In the genomic region with DNA sequence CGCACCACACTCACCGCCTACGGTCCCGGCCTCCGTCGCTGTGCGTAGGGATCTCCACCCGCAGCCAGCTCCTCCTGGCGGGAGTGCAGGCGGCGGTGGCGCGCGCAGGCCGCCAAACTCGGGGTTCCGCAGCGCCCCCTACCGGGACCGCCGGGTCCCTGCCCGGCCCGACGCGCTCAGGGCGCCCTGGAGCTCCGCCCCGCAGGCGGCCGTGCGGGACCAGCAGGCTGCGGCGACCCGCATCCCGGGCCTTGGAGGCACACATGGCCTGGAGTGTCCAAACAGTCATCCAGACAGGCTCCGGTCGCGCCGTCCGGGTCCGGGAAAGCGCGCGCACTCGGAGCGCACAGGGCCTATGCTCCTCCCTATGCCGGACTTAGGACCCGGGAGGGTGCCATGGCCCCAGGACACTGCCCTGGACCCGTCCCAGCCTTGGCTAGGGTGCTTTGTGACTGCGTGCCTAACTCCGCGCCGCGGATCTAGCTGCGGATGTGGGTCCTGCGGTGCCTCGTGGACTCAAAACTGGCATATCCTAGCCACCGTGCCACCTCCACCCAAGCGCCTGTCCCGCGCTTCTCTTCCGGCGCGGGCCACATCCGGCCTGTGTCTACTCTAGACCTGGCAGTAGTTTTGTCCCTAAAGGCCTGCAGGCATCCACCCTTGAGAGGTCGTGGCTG, we compare ENCODE assay signal across 8 mouse cellular contexts. TPM values are rescaled to one million over a fixed set of nuclear protein-coding genes. Genes with fewer than 3 reads are reported as not detected.
DNase-seq lines count a peak whose midpoint lies in the region; ATAC-seq lines count a peak whose summit lies in the region.

No protein-coding gene starts in this region.

- H3K9ac ChIP-seq in heart, embryonic 15.5 days = peak overlapping the region; percentile 69
- H3K9ac ChIP-seq in liver, embryonic 15.5 days = peak overlapping the region; percentile 48
- H3K9ac ChIP-seq in neural tube, embryonic 11.5 days (ENCODE audit: low read length) = peak overlapping the region; percentile 91
- H3K9ac ChIP-seq in stomach, embryonic 16.5 days (ENCODE audit: low read length) = peak overlapping the region; percentile 88

- peak; percentile 42; the same call in 1 of the 2 replicates for ATAC-seq in erythroid progenitor cell, adult 5-6 weeks (replicated peaks; ENCODE audit: low FRiP score, poor library complexity, severe bottlenecking)
- ATAC-seq in heart, embryonic 15.5 days (replicated peaks; ENCODE audit: insufficient number of reproducible peaks, insufficient read depth, low FRiP score, low read depth) = peak; percentile 80
- ATAC-seq in liver, embryonic 15.5 days (ENCODE audit: insufficient read depth) = peak; percentile 67
- peak; percentile 80 for ATAC-seq in neural tube, embryonic 11.5 days (ENCODE audit: insufficient read depth, low FRiP score, low TSS enrichment)
- ATAC-seq in stomach, embryonic 16.5 days (ENCODE audit: insufficient read depth, low FRiP score) = peak; percentile 81

- peak; percentile 90 for DNase-seq in CD4-positive, CD25-positive, alpha-beta regulatory T cell, adult 2 months (ENCODE audit: low read depth, low spot score)
- peak; percentile 59 for DNase-seq in brain, embryonic 18.5 days (ENCODE audit: low read depth, low spot score)
- DNase-seq in kidney, postnatal 14 days = peak; percentile 89
- peak; percentile 92 for DNase-seq in neural tube, embryonic 11.5 days (ENCODE audit: low spot score)

- H3K36me3 ChIP-seq in heart, embryonic 15.5 days = no peaks in the 10 kb centered on the region
- no peaks in the 10 kb centered on the region for H3K36me3 ChIP-seq in liver, embryonic 15.5 days (replicated peaks)
- H3K36me3 ChIP-seq in neural tube, embryonic 11.5 days (ENCODE audit: control insufficient read depth, insufficient read depth, low read length) = no peaks in the 10 kb centered on the region
- no peaks in the 10 kb centered on the region for H3K36me3 ChIP-seq in stomach, embryonic 16.5 days (ENCODE audit: control insufficient read depth, insufficient read depth, low read length)

- H3K27ac ChIP-seq in heart, embryonic 15.5 days = peak overlapping the region; percentile 55
- no peak overlapping the region for H3K27ac ChIP-seq in liver, embryonic 15.5 days (replicated peaks)
- H3K27ac ChIP-seq in neural tube, embryonic 11.5 days (ENCODE audit: low read depth, low read length) = peak overlapping the region; percentile 45; the same call in 1 of the 2 replicates
- H3K27ac ChIP-seq in stomach, embryonic 16.5 days (ENCODE audit: low read length) = peak overlapping the region; percentile 17; the same call in 1 of the 2 replicates

- WGBS in heart, embryonic 15.5 days = under 1% methylated on average over 66 of the region's 66 CpGs
- WGBS in liver, embryonic 15.5 days (ENCODE audit: insufficient replicate concordance) = under 1% methylated on average over 66 of the region's 66 CpGs
- WGBS in neural tube, embryonic 11.5 days = 1% methylated on average over 66 of the region's 66 CpGs
- WGBS in stomach, embryonic 16.5 days = under 1% methylated on average over 66 of the region's 66 CpGs

- H3K27me3 ChIP-seq in heart, embryonic 15.5 days = peaks cover 7% of the 10 kb centered on the region
- H3K27me3 ChIP-seq in liver, embryonic 15.5 days = peaks cover 47% of the 10 kb centered on the region
- no peaks in the 10 kb centered on the region for H3K27me3 ChIP-seq in neural tube, embryonic 11.5 days (ENCODE audit: control insufficient read depth, insufficient read depth, low read length)
- no peaks in the 10 kb centered on the region for H3K27me3 ChIP-seq in stomach, embryonic 16.5 days (ENCODE audit: control insufficient read depth, insufficient read depth, low read length)

- peaks cover 44% of the 10 kb centered on the region for H3K4me1 ChIP-seq in heart, embryonic 15.5 days (replicated peaks)
- H3K4me1 ChIP-seq in liver, embryonic 15.5 days (replicated peaks) = no peaks in the 10 kb centered on the region
- H3K4me1 ChIP-seq in neural tube, embryonic 11.5 days (ENCODE audit: control insufficient read depth, insufficient read depth, low read length) = peaks cover 17% of the 10 kb centered on the region
- H3K4me1 ChIP-seq in stomach, embryonic 16.5 days (ENCODE audit: control insufficient read depth, insufficient read depth, low read length) = peaks cover 24% of the 10 kb centered on the region; the same call in 1 of the 2 replicates

- peak overlapping the region; percentile 72 for H3K4me3 ChIP-seq in heart, embryonic 15.5 days
- H3K4me3 ChIP-seq in liver, embryonic 15.5 days (replicated peaks) = peak overlapping the region; percentile 58
- peak overlapping the region; percentile 57 for H3K4me3 ChIP-seq in neural tube, embryonic 11.5 days (ENCODE audit: low read depth, low read length)
- peak overlapping the region; percentile 71 for H3K4me3 ChIP-seq in stomach, embryonic 16.5 days (replicated peaks; ENCODE audit: low read length)

- peak overlapping the region; percentile 86 for H3K4me2 ChIP-seq in heart, embryonic 15.5 days
- H3K4me2 ChIP-seq in liver, embryonic 15.5 days = peak overlapping the region; percentile 71
- peak overlapping the region; percentile 55 for H3K4me2 ChIP-seq in neural tube, embryonic 11.5 days (ENCODE audit: low read depth)
- H3K4me2 ChIP-seq in stomach, embryonic 16.5 days (ENCODE audit: low read depth, low read length) = peak overlapping the region; percentile 88

- H3K9me3 ChIP-seq in heart, embryonic 15.5 days (replicated peaks) = no peaks in the 10 kb centered on the region
- no peaks in the 10 kb centered on the region for H3K9me3 ChIP-seq in liver, embryonic 15.5 days (replicated peaks)
- H3K9me3 ChIP-seq in neural tube, embryonic 11.5 days (ENCODE audit: control insufficient read depth, low read length) = no peaks in the 10 kb centered on the region
- H3K9me3 ChIP-seq in stomach, embryonic 16.5 days (replicated peaks; ENCODE audit: control insufficient read depth, low read length) = no peaks in the 10 kb centered on the region

RNA-seq across cellular contexts. Expression of gene Pxylp1, which starts 3.0 kb away (rescaled TPM):
- 14.8 and 20.1 TPM in 2 replicates for total RNA-seq in erythroid progenitor cell, adult 5-6 weeks (2015; ENCODE audit: low replicate concordance)
- 5.4 and 8.7 TPM in 2 replicates for total RNA-seq in erythroid progenitor cell, adult 5-6 weeks (2017; ENCODE audit: low replicate concordance)
- 27.6 and 27.8 TPM in 2 replicates for polyA plus RNA-seq in heart, embryonic 15.5 days (2015; fragmentation: Nextera tagmentation; extraction: Ambion mirVana)
- 5.5 and 6.1 TPM in 2 replicates for polyA plus RNA-seq in liver, embryonic 15.5 days (2015; fragmentation: Nextera tagmentation; extraction: Ambion mirVana)
- 33.5 and 34.0 TPM in 2 replicates for polyA plus RNA-seq in neural tube, embryonic 11.5 days (2014; fragmentation: Nextera tagmentation; extraction: Ambion mirVana)
- polyA plus RNA-seq in stomach, embryonic 16.5 days (2015; fragmentation: Nextera tagmentation; extraction: Ambion mirVana) = 28.9 and 33.1 TPM in 2 replicates
